Mouse (Mus musculus): Measurements from ENCODE around the gene Dock11. TPM values are rescaled to one million over a fixed set of nuclear protein-coding genes. Genes with fewer than 3 reads are reported as not detected.

The Dock11 gene
- total RNA-seq, 2 experiments from 2014 or later: 10.6 to 10.7 TPM

DNA sequence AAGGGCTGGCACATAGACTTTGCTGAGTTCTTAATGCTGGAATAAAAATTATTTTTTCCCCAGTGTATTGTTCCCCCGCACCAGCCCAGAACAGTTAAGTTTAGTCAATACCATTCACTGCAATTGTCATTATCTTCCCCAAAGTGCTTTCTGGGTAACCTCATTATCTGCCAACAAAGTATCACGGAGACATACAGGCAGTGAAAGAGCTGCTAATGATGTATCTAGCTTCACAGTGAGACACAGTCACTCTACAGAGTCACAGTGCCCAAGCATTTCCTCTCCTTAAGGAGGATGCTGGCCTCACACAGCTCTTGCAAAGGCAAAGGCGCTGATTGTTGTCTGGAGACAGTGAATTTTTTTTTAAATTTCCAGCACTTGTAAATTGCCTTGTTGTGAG lies 63.3 kb downstream of the Dock11 start:
- no peak for DNase-seq

DNA sequence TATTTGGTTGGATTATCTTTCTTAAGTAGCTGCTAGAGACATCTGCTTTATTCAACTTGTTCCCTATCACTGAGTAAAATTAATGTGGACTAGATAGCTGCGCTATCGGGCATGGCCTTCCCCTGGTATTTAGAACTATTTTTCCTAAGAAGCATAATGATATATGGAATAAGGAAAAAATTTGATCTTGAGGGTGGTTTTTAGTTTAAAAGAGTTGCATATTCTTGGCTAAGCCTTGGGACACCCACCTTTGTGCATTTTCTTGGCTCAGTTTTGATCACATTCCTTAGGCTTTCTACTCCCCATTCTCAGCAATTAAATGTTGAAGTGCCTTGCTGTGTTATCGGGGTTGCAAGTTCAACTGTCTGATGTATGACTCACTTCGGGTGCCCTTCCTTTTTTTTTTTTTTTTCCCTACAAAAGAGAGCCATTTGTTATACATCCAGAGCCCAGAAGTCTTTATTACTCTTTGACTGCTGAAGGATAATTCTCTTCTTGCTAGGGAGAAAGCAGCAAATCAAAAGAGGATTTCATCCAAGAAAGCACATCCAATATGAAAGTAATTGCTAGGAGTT lies 64.0 kb downstream of the Dock11 start:
- DNase-seq: no peak

DNA sequence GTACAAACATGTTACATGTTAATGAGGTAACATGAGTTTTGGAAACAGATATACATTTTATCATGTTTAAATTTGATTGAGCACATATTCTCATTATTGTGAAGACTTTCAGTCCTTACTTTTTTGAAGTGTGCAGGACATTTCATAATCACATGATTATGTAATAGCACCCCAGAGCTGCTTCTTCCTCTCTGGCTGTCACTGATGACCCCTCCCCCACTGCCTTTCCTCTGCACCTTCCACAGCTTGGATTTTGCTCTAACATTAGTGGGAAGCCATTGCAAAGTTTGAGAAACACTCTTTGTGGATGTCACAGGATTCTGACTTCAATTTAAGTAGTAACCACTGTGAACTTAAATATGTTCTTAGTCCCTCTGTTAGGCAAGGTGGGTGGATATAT lies 67.6 kb downstream of the Dock11 start:
- no peak for DNase-seq

DNA sequence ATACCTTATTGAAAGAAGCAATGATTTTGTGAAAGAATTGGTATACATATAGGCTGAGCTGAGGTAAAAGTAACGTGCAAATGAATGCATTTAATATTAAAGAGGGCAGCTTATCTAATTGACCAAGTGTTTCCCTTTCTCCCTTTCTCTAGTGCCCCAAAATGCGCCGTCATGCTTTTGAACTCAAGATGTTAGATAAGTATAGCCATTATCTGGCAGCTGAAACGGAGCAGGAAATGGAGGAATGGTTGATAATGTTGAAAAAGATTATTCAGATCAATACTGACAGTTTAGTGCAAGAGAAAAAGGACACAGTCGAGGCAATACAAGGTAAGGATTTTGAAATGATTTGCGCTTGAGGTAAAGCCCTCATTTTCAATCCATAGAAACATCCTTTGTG lies 74.5 kb downstream of the Dock11 start:
- no peak for DNase-seq

DNA sequence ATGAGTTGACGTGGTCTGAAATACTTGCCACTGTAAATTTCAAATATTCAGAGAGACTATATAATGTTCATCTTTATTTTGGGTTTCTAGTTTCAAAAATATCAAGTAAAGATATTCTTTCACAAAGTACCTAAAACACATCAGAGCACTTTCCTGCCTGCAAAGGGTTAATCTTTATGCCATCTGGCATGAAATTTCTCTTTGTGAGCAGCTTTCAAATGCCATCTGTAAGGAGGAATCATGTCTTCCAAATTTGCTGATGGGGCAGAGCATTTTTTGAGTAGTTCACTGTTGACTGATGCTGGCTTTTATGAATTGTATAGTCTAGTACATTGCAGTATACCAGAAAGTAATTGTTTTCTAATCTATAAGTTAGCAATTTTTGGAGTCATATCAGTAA lies 80.6 kb downstream of the Dock11 start:
- no peak for DNase-seq

DNA sequence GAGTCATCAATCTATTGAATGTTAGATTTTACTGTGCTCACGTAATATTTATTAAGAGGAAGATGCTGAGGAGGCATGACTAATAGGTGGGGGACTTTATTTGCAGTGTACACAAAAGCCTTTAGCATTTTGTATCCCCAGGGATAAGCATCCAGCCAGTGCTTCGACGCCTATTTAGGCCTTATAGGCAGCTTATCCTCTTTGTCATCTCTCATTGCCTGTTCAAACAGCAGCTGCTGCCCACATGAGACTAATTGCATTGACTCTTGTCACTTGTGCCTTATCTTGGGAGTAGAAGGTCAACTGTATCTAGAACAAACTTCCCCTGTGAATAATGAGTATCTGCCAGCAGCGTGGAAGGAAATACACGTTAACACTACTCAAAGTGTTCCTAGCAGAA lies 88.0 kb downstream of the Dock11 start:
- no peak for DNase-seq

DNA sequence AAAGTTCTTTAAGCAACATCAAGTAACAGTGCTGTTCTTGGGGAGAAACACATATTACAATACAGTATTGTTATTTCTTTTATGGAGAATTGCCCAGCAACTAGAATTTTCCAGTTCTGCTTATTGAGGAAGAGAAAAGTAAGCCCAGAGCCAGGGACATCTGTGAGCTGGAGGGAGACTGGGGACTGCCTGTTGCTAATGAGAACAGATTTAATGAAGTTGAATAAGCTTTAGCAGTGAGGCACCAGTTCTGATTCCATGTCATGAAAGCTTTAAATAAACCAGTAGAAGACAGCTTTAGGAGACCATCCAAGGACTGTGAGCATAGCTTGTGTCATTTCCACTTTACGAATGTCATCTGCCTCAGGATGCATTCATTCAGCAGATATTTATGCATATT lies 99.3 kb downstream of the Dock11 start:
- DNase-seq: no peak

DNA sequence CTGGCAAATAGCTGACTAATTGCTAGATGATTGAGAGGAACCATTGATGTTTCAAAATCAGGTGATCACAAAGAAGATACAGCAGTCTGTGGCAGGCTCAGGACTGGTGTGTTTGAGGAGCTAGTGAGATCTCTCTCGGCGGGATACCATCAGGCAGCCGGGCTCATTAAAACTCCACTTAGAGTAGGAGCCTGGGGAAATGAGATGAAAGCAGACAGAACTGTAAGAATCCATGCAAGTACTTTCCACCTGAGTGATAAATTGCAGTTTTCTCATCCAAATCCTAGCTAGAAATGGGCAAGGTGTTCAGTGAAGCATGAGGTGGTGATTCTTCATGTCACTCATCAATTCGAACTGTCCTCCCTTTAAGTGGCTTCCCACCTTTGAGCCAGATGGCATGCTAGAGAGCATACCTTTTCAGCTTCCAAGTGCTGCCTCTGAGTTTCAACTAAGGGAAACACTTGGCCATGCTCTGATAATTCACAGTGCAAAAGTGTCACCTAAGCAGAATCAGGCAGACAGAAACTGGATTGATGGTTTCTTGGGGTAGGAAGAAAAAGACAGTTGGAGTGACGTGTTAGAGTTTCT lies 102.0 kb downstream of the Dock11 start:
- DNase-seq: no peak

DNA sequence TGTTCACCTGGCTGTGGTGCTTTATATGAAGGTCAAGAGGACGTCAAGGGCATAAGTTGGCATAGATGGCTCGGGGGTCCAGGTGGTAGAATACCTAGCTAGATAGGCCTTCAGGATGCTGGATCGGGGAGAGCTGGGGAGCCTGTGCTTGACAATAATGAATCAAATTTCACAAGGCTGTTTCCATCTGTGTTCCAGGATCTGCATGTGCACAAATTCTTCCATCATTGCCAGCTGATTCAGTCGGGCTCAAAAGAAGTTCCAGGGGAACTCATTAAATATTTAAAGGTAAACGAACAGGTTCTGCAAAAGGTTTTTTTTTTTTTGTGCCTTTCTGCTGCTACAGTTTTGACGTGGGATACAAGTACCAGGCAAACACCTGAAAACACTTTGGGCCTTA lies 105.6 kb downstream of the Dock11 start:
- DNase-seq: no peak

DNA sequence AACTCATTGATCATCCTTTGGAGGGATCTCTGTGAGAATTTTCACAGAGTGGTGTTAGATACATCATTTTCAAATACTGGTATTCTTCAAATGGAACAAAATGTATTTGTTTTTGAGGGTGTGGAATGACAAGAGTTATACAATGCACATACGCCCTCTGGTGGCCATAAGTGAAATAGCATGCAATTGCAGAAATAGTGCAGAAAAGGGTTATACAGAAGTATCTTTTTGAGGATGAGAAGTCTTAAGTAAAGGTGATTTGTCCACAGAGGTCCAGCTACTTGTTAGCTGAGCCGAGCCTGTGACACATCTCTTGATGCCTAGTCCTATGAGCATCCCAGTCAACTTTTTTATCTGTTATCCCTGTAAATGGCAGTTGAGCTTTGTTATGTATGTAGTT lies 108.4 kb downstream of the Dock11 start:
- DNase-seq: peak; percentile 6

DNA sequence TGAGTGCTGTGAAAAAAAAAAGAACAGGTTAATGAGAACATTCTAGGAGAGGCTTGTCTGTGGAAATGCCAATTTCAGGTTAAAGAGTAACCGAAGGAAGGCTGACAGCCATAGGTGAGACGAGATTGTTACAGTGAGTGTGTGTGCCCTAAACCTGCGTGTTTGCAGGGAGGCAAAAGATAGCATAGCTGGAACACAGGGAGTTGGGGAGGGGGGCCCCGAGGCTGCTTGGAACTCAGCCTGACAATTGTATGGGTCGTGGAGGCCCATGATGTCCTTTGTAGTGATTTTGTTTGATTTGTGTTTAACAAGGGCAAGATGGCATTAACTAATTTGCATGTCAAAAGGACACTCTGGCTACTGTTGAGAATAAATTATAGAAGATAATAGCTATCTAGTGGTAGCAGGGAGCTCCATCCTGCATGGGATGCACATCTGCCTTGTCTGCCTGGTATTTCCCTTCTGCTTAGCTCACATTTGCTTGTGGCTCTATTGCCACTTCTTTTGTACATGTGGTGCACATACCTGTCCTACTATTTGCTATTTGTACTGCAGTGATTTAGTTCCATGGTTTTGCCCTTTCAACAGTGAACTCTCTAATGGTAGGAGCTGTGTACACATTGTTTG lies 109.3 kb downstream of the Dock11 start:
- no peak for DNase-seq

DNA sequence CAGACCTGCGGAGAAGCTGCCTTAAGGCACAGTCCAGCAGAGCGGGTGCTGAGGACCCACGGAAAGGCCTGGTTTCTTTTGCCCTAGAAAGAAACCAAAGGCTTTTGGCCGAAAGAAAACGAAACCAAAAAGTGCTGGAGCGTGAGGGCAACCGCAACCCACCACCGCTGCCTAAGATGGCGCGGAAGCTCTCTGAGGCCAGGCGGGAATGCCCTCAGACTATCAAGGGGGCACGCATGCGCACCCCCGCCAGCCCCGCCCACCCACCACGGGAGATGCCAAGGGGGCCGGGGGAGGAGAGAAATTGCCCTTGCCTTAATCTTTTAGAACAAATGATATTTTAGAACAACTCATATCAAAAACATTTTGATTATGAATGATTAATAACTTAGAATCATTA lies 137.0 kb downstream of the Dock11 start:
- DNase-seq: no peak

DNA sequence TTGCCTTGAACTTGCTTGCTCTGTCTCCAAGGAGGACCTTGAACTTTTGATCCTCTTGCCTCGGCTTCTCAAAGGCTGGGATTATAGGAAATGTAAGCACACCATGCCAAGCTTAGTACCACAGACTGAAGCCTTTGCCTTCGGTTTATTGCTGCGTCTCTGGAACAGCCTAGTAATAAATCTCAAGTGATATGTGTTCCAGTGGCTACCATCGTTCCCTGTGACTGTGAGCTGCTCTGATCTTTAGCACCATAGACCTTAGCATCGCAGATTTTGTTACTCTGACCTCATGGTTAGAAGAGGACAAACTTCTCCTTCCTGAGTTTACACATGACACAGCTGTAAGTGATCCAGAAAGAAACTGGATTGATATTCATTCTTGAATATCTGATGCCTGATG lies 142.5 kb downstream of the Dock11 start:
- no peak for DNase-seq

DNA sequence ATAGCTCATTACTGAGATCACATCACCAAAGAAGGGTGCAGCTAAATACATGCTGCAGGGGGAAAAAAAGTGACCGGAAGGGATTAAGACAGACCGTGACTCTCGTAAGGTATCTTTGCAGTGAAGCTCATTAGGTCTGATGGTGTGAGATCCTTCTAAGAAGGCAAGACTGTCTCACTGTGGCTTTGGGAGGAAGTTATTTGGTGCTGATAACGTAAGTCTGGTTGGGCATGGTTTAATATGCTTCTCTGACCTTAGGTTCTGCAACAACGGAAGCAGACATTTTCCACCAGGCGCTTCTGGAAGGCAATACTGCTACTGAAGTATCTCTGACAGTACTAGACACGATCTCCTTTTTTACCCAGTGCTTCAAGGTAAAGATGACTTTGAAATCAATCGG lies 145.4 kb downstream of the Dock11 start:
- DNase-seq: no peak

DNA sequence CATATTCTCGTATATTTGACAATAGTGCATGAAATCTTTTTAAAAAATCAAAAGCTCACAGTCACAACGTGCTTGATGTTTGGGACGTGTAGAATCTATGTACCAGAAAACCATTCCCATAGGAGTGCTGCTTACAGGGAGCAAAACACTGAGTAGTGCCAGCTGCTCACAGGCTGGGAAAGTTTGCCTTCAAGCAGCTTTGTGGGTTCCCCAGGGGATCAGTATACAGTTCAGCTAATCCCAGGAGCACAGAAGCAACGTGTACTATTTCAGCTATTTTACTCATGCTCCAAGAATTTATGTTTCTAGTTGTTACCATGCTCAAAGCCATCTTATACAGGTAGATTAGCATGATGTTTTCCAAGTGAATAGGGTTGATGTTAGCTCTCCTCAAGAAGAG lies 157.1 kb downstream of the Dock11 start:
- DNase-seq: no peak

DNA sequence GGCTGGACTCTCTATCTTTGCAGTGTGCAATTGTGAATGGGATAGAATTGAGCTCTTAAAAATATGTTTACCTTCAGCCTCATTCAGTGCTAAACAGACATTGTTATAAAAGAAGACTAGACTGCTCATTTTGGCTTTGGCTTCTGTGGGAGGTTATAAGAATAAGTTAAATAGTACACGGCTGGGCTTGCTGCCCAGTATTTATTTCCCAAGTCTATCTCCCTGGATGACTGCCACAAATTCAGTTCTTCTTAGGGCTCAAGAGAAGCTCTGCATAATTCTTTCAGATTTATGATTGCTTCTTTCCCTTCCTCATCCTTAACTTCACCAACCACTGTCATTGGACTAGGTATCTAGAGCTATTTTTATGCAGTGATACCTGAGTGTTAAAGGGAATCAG lies 158.8 kb downstream of the Dock11 start:
- DNase-seq: peak; percentile 38

DNA sequence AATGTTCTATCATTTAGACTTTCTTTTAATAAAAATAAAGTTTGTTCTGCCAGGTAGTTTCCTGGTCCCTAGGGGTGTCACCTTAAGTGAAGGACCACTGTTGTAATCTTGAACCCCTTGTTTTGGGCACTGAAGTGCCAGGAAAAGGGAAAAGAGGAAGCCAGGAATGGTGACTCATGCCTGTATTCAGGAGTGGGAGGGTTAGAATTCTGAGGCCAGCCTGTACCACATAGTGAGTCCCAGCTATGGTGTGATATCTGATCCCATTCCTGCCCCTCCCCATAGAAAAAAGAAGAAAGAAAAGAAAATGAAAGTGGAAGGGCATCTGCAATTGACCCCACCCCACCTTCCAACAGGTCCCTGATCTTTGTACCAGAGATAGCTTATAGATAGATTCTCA lies 161.7 kb downstream of the Dock11 start:
- no peak for DNase-seq

DNA sequence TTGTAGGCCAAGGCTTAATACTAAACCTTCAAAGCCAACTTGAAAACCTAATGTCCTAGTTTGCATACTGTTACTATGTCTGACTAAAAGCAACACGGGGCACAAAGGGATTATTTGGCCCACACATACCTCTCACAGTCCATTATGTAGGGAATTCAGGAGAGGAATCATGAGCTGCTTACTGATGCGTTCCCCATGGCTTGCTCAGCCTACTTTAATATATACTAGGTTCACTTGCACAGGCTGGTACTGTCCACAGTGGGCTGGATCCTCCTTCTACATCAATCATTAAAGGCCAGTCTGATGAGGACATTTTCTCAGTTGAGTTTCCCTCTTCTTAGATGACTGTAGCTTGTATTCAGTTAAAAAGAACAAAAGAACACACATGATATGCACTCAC lies 185.4 kb downstream of the Dock11 start:
- DNase-seq: no peak

DNA sequence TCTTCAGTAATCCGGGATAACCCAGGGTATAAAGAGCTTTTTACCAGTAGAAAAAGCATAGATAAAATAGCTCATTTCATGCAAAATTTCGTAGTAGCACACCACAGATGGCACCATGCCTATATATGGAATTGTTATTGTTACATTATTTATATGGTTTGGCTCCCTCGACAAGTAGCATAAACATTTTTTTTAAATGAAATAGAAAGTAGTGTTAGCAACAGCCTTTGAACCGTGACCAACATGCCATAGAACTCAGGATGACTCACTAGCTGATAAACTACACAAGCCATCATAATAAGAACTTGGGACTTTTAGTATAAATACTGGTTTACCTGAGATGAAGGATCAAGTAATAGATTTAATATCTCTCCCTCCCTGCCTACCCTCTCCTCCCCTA lies 188.5 kb downstream of the Dock11 start:
- DNase-seq: no peak

DNA sequence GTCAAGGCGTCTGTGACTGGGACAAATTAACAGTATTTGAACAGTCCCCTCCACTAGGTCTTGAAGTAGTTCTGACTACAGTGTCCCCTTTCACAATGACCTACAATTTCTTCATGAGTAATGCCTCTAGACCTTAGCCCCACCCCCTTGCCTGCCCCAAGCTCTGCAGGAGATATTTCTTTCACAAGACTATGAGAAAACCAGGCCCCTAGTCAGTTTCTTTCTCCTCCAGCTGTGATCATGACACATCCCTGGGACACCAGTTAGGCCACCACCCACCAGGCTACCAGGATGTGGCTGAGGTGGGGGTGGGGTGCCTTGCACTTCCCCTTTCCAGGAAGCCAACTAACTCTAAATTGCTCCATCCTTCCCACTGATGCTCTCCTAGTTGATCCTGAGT lies 194.3 kb downstream of the Dock11 start:
- DNase-seq: peak; percentile 6

DNA sequence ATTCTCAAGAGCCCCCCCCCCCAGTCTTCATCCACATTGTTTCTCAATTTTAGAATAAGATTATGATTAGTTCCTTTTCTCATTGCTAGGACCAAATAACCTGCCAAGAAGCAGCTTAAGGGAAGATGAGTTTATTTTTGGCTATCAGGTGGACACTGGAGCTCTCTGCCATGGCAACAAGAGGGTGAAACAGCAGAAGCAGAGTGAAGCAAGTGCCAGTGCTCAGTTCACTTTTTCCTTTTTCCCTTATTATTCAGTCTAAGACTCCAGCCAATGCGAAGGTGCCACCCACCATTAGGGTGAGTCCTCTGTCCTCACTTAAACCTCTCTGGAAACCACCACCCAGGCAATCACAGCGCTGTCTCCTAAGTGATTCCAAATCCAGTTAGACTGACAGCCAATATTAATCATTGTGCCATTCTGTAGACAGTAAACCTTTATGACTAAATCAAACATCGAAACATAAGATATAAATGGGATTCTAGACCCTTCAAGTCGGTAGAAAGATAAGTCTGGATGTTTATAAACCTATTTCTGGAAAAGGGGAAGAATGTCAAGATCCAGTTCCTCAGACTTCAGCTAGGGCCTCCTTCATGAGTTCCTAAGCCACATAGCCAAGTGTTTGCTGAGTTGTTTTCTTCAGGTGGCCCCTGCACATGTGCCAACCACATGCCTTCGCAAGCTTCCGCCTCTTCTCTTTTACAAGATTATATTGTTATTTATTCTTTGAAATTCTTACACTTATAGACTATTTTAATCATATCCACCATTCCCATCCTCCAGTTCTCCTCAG lies 200.0 kb downstream of the Dock11 start:
- no peak for DNase-seq

DNA sequence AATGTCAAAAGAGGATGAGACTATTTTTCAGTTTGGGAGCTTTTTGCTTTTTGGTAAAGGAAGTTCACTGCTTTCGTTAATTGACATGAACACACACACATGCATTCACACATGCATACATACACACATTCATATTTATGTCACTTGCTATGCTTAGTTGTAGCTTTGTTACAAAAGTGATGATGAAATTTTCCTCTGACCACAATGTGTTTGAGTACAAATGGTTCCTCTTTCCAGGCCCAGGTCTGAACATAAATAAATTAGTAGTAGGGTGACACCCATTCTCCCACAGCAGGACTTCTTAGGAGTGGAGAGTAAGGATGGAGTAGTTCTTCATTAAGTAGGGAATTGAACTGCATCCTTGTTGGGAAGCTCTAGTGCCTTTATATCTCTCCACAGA lies 212.3 kb downstream of the Dock11 start:
- no peak for DNase-seq

DNA sequence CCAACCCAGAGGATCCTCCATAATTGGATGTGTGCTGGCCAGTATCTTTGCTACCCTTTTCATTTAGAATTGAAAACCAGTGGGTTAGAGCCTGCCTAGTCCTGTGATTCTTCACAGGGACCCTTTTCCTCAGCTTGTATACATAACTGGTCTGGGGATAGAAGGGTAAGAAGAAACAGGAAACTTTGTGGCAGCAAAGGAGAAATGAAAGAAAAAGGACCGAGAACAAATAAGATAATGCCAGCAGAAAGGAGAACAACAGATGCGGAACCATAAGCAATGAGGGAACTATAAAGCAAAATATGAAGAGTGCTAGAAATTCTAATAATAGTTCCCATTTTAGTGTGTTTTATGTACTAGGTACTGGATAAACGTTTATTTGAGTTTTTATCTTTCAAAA lies 212.7 kb downstream of the Dock11 start:
- DNase-seq: no peak

DNA sequence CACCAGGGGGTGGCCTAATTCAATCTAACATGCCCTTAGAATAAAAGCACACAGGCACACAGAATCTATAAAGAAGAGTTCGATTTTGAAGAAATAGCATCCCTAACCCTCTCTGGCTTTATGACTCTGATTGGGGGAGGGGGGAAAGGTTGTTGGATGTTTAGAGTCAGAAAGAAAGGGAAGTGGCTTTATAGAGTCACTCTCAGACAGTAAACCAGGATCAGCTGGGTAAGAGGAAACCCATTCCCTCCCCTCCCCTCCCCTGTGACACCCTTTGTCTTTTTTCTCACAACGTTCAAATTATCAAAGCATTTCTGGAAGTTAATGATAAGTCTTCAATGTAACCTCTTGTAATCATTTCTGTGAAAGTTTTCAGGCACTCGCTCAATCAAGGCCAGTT lies 220.0 kb downstream of the Dock11 start:
- DNase-seq: no peak
